8 mouse cellular contexts compared by ENCODE assay signal in genomic region chrX:35888945-35889799, GRCm38 (mm10). TPM values are rescaled to one million over a fixed set of nuclear protein-coding genes. Genes with fewer than 3 reads are reported as not detected.
DNase-seq lines count a peak whose midpoint lies in the region; ATAC-seq and TF ChIP-seq lines count a peak whose summit lies in the region.

No protein-coding gene starts in this region.

- peak overlapping the region; percentile 81 for H3K9ac ChIP-seq in heart, embryonic 13.5 days
- H3K9ac ChIP-seq in lung, postnatal 0 days (replicated peaks; ENCODE audit: low read depth): no peak overlapping the region

- peak overlapping the region; percentile 32; the same call in 1 of the 2 replicates for H3K27ac ChIP-seq in heart, embryonic 13.5 days (replicated peaks)
- no peak overlapping the region for H3K27ac ChIP-seq in lung, postnatal 0 days (ENCODE audit: low read length)
- peak overlapping the region; percentile 13; the same call in 1 of the 2 replicates for H3K27ac ChIP-seq in olfactory bulb, adult 2 months (ENCODE audit: insufficient read depth, low read depth, low read length)

- no peaks in the 10 kb centered on the region for H3K4me1 ChIP-seq in heart, embryonic 13.5 days
- no peaks in the 10 kb centered on the region for H3K4me1 ChIP-seq in lung, postnatal 0 days (ENCODE audit: insufficient read depth, low read depth, low read length)
- H3K4me1 ChIP-seq in olfactory bulb, adult 2 months (ENCODE audit: control insufficient read depth, insufficient read depth, low read length): peaks cover 4% of the 10 kb centered on the region; the same call in 1 of the 2 replicates

- no peak for TF ChIP-seq POLR2A in olfactory bulb, adult 2 months (IDR thresholded peaks at IDR 0.05; ENCODE audit: insufficient read depth, low read depth, low read length)

- no peak for TF ChIP-seq EP300 in lung, postnatal 0 days (IDR thresholded peaks at IDR 0.05)

- no peak for ATAC-seq in heart, embryonic 13.5 days (ENCODE audit: extremely low read depth, insufficient number of reproducible peaks, low FRiP score, low TSS enrichment)
- peak; percentile 53 for ATAC-seq in lung, postnatal 0 days

- no peaks in the 10 kb centered on the region for H3K27me3 ChIP-seq in heart, embryonic 13.5 days (replicated peaks)
- H3K27me3 ChIP-seq in lung, postnatal 0 days (replicated peaks; ENCODE audit: insufficient read depth, low read length): no peaks in the 10 kb centered on the region

- TF ChIP-seq CTCF in lung, postnatal 0 days (IDR thresholded peaks at IDR 0.05): no peak
- no peak for TF ChIP-seq CTCF in olfactory bulb, adult 2 months (IDR thresholded peaks at IDR 0.05; ENCODE audit: insufficient read depth, low read depth, low read length)

- no peaks in the 10 kb centered on the region for H3K9me3 ChIP-seq in heart, embryonic 13.5 days
- no peaks in the 10 kb centered on the region for H3K9me3 ChIP-seq in lung, postnatal 0 days (ENCODE audit: low read length)

- peak; percentile 65 to 69 for DNase-seq in B cell, adult 2 months
- peak; percentile 29 for DNase-seq in Muller cell, postnatal 12 days (ENCODE audit: inconsistent ontology term)
- peak; percentile 9 for DNase-seq in embryo, embryonic 10 days (ENCODE audit: low spot score)
- peak; percentile 5 to 6 for DNase-seq in layer of hippocampus, adult 8-10 months (ENCODE audit: low spot score in 2 of 2)
- DNase-seq in lung, postnatal 0 days (ENCODE audit: low spot score): peak; percentile 11
- DNase-seq in thymus, postnatal 25 days: peak; percentile 51

- H3K36me3 ChIP-seq in heart, embryonic 13.5 days: no peaks in the 10 kb centered on the region
- no peaks in the 10 kb centered on the region for H3K36me3 ChIP-seq in lung, postnatal 0 days (ENCODE audit: insufficient read depth, low read length)

- peak overlapping the region; percentile 76 for H3K4me2 ChIP-seq in heart, embryonic 13.5 days
- peak overlapping the region; percentile 68 for H3K4me2 ChIP-seq in lung, postnatal 0 days (replicated peaks; ENCODE audit: low read depth, low read length)

- WGBS in heart, embryonic 13.5 days: 7% methylated on average over 44 of the region's 58 CpGs
- WGBS in lung, postnatal 0 days: 9% methylated on average over 33 of the region's 58 CpGs
- WGBS in olfactory bulb, adult 2 months: 5% methylated on average over 51 of the region's 58 CpGs

- peak overlapping the region; percentile 66 for H3K4me3 ChIP-seq in heart, embryonic 13.5 days
- peak overlapping the region; percentile 48 for H3K4me3 ChIP-seq in lung, postnatal 0 days (ENCODE audit: low read depth, low read length)
- H3K4me3 ChIP-seq in olfactory bulb, adult 2 months (ENCODE audit: insufficient read depth, low read depth, low read length): peak overlapping the region; percentile 72

RNA-seq across cellular contexts. Expression of gene Dock11, which starts 0.5 kb away (rescaled TPM):
- polyA plus RNA-seq in heart, embryonic 13.5 days (2015; fragmentation: Nextera tagmentation; extraction: Ambion mirVana): 6.0 and 7.2 TPM in 2 replicates
- 10 to 100 TPM; 12.8 to 14.4 (median 13.7) TPM for total RNA-seq in layer of hippocampus, adult 8-10 months (2022)
- 2.3 and 2.9 TPM in 2 replicates for polyA plus RNA-seq in lung, postnatal 0 days (2015; fragmentation: Nextera tagmentation; extraction: Ambion mirVana)
- polyA plus RNA-seq in olfactory bulb, adult 2 months (2012; ENCODE audit: insufficient read depth, insufficient read length, low replicate concordance, missing spikeins): 45.5 TPM in 1 of 2 replicates, not detected in the other

Comparison
In these comparisons a context has a peak if more than half of its experiments do, and no peak if none do; other contexts are left out.
1. DNase-seq: peak in every context shown above with its lines; median percentile 67 in B cell, adult 2 months; 51 in thymus, postnatal 25 days; 29 in Muller cell, postnatal 12 days; 11 in lung, postnatal 0 days; 9 in embryo, embryonic 10 days; 6 in layer of hippocampus, adult 8-10 months.